Mouse (Mus musculus) erythroid progenitor cell, adult 5-6 weeks (primary cell): ENCODE measurements around the gene Slc25a45. TPM values are rescaled to one million over a fixed set of nuclear protein-coding genes. Genes with fewer than 3 reads are reported as not detected.

ENCODE experiments used
- ATAC-seq: replicated peaks from 2 replicates; pipeline ENCODE4 v1.8.0; 2016; ENCODE audit warnings: moderate number of reproducible peaks, mild to moderate bottlenecking, moderate TSS enrichment, inconsistent platforms; ENCODE audit not compliant: poor library complexity, low FRiP score, severe bottlenecking
- total RNA-seq, 2 experiments: library from RNA; stranded (forward) in 1 of 2; stranded (reverse) in 1 of 2; fragments of 150-400 nt in 1 of 2; fragments of 186-747, 209-891 nt in 1 of 2; gene quantifications; 2 replicates each; pipeline versions ENCODE4 v1.2.3 to v1.2.4; 2015 to 2017; ENCODE audit warnings: low replicate concordance in 2 of 2

Slc25a45 gene
- total RNA-seq, 2 experiments from 2014 or later = 7.2 to 8.8 TPM

DNA sequence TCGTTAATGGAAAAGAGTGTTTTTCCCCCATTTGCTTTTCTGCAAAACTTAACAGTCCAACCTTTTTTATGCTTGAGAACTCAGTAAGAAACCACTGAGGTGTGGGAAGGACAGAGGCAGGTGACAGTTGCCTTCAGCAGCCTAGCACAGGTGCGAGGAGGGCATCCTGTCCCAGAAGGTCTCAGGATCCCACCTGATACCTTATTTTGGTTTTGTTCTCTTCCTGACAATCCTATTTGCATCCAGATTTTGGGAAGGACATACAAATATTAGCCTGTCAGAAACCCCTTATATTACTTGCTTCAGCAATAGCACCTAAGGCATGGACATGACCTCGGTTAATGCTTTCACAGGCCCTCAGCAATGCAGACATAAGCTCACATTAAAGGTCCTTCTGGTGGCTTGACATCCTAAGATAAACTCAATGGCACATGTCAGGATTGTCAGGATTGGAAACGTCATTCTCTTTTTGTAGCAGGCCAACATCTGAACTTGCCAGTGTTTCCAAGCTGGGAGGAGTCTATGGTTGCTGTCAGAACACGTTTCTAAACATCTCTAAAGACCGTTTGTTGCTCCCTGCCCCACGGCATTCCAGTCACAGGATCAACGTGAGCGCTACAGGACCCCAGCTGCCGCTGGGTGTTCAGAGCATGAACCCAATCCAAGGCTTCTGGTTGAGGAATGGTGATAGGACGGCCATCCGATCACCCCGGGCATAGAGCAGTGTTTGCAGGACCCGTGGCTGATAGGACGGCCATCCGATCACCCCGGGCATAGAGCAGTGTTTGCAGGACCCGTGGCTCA lies 37.3 kb upstream of the Slc25a45 start:
- ATAC-seq = no peak

- no peak for ATAC-seq
Observed at GRCm38 (mm10) chr19:5840890-5841388, 36.7 kb upstream of the Slc25a45 start.

DNA sequence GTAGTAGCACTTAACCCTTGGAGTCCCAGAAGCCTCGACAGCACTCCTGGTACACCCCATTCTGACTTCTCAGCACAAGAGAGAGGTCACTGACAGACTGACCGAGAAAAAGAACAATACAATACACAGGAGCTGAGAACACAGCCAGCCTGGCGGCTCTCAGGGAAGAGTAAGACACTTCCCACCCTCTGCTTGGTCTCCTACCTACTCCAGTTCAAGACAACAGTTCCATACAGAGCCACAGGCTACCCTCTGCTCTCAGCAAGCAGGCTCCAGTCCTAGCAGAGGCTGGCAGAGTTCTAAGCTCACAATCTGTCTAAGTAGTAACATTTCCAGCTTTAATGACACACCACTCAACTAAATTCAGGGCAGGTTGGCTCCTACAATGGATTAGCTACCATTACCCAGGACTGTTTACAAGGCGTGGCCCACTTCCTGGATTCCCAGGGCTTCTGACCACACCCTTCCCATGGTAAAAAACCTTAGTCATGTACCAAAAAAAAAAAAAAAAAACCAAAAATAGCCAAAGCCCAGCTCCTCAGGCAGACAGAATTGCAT lies 36.1 kb upstream of the Slc25a45 start:
- ATAC-seq = peak; percentile 32

GRCm38 (mm10) chr19:5841999-5842784 lies 35.4 kb upstream of the Slc25a45 start:
- no peak for ATAC-seq

GRCm38 (mm10) chr19:5842785-5843730 lies 34.5 kb upstream of the Slc25a45 start:
- ATAC-seq = no peak

DNA sequence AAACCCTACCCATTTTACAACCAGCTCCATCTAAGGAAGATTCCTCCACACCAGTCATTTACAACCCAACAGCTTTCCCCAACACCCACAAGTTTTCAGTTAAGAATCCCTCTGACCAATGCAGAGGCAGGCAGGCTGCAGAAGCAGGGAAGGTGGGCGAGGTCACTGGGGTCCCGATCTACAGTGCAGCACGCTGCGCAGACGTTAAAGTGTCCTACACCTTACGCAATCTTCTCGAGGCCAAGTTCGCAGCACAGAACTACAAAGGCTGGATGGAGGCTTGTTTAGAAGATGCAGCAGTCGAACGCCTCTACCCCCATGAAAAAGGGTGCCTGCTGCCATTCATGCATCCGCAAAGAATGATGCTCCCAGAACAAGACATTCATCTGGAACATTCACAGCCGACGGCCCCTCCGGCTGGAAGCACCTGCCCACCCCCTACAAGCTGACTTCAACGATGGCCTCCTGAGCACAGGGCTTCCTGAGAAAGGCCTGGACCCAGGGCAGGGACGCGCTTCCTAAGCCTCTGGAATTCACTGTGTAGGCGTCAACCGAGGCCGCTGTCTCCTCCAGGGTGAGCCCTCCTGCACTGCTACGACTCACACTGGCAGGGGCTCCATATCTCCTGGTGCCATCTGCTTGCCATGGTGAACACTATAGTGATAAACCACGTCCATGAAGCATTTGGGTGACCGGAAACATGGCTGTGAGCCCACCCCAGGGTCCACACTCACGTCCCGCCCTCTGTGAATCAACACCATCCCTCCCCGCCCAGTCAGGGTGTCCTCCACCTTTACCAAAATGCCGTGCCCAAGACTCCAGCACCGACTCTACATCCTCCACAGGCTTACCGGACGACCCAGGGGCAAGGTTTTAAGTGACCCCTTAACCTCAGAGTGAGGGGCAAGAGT lies 33.6 kb upstream of the Slc25a45 start:
- peak; percentile 17 for ATAC-seq

GRCm38 (mm10) chr19:5844831-5845318 lies 32.7 kb upstream of the Slc25a45 start:
- 0 out of 2 replicates have a peak, but pooled peaks have one; percentile 10 for ATAC-seq

DNA sequence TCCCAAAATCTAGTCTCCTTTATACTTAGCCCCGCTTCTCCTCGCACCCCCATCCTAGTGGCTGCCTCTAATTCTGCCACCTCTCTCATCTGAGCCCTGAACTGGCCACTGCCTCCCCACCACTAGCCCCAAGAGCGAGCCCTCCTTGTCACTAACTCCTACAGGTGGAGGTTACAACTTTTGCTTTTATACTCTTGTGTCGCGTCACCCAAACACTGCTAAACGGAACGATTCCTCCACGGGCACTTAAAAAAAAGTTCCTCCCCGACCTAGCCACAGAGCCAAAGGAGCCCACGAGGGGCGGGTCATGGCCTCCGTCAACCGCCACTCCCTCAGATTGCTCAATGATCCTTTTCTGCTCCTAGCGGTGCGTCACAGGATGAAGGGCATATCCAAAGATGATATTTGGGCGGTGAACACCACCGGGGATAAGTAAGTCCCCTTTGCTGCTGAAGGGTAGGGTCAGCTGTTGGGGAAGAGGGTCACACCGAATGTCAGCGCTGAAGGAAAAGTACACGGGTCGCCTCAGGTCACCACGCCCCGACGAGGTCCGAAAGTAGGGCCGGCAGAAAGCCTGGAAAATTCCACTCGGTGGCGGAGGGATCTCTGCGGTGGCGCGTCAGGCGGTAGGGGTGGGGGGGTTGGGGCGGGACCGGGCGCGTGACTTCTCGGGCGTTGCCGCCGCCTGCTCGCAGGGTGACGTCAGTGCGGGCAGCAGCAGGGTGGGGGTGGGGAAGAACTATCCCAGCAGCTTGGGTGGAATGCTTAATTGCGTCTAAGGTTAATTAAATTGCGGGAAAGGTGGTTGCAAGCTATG lies 32.1 kb upstream of the Slc25a45 start:
- peak; percentile 23 for ATAC-seq

DNA sequence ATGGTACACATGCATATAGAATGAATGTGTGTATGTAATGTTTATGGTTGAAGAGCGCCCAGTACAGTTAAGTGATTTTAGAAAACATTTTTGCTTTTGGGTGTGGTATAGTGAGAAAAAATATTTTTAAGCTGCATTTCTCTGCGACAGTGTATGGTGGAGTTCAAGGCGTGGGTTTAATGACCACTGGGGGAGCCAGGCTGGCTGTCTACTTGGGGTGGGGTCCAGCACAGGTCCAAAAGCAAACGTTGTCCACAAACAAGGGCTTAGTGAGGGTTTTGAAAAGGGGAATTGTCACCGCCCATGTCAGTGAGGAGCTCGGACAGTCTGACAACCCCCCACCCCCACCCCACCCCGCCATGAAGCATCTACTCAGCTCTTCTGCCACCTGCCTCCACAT lies 31.5 kb upstream of the Slc25a45 start:
- ATAC-seq = no peak

DNA sequence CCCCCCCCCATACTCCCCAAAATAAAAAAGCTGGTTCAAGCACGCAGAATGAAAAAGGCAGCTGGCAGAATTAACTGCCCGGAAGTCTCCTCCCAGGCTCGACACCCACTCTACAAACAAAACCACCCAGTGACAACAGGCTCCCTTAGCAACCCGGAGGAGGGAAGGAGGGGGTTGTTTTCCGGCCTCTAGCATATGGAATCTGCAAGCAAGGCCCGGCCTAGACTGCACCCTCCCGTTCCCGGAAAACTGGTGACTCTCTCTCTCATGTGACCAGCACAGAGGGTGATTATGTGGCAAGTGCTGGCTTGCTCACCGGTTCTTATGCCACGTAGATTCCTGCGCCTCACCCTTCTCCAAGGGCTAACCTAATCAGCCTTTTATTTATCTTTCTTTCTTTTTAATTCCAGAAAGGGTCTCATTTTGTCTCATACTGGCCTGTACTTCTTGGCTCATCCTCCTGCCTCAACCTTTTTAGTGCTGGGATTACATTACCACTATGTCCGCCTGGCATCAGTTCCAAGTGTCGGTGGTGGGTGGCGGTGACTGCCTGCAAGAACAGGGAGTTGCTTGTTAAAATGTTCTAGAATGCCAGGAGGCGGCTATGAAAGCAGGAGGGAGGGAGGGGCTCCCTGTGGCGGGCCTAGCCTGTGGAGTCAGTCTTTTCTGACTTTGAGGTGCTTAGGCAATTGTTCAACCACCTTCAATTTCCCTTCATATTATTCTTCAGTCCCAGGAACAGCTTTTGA lies 30.9 kb upstream of the Slc25a45 start:
- ATAC-seq = no peak

- no peak for ATAC-seq
Observed at GRCm38 (mm10) chr19:5847306-5847796, 30.3 kb upstream of the Slc25a45 start.

DNA sequence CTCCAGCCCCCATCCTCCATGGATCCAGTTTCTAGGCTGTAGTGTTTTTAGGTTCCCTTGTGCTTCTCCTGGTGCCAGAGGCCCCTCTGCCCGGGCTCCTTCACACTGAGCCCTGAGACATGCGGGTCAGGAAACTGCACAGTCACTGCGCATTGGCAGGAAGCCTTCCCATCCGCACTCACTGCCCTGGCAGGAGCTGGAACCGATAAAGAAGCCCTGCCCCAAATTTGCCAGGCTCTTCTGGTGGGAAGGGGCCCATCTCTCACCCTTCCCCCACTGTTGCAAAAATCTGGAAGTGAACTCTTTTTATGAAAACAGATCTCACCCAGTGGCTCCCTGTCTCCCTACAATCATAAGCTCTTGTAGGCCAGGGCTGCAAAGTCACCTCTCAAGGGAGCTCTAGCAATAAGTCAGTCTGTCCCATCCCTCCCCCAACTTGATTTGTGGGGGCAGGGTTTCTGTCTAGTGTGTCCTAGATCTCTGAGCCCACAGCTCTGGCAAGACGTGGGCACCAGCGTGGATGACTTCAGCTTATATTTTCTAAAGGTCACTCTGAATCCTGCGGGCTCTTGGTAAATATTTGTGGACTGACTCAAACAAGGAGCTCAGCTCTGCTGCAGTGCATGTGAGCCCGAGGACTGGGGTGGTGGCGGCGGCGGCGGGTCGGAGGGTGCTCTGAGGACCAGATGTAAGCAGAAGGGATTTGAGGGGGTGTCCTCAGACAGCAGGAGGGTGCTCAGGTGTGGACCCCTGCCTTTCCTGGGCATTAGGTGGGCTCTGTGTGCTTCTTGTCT lies 29.4 kb upstream of the Slc25a45 start:
- ATAC-seq = peak; percentile 44

GRCm38 (mm10) chr19:5848826-5849672 lies 28.6 kb upstream of the Slc25a45 start:
- ATAC-seq = peak; percentile 17

GRCm38 (mm10) chr19:5849843-5850527 lies 27.6 kb upstream of the Slc25a45 start:
- peak; percentile 53 for ATAC-seq
